Mouse (Mus musculus): ENCODE results near the gene Wdr91. TPM values are rescaled to one million over a fixed set of nuclear protein-coding genes. Genes with fewer than 3 reads are reported as not detected.

The Wdr91 gene
- polyA plus RNA-seq, 1 experiment: 4.7 TPM

DNA sequence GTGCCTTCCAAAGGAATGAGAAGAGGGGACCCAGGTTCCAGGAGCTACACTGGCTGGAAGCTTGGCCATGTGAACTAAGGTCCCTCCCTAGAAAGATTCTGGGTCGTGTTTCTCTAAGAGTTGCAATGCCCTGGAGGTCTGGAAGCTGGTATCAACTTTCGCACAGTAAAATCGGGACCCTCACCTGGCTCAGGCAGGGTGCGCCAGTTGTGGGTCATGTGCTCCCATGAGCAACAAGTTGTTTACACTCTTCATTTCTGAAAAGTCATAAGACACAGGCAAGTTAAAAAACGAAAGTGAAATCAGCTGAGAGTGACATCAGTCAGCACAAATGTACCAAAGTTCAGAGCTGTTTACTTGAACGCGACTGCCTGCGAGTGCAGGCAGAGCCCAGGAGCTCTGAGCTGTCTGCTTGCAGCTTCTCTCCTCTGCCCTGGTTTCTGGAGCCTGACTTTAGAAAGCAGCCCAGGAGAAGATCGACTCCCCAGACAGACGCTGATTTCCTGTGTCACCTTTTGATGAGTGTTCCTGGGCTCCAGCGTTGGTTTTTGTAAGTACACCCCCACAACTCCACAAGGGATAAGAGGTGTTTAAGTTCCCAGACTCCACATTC is 47.8 kb downstream of the Wdr91 start, which contains the start of gene Tmem140:
Gene Tmem140 (plus strand): TSS at position 356 of the 613 bp plus-strand sequence.
- WGBS: 3% methylated on average over 11 of the region's 11 CpGs
- no peak for TF ChIP-seq CTCF (IDR thresholded peaks at IDR 0.05; ENCODE audit: extremely low read depth, insufficient read length, insufficient replicate concordance, low read depth, low read length)
- peak; percentile 94 for TF ChIP-seq POLR2A (IDR thresholded peaks at IDR 0.05; ENCODE audit: low read depth, low read length)
- peak within 1 kb of the TSS; percentile 73 for H3K4me3 ChIP-seq (ENCODE audit: low read depth, low read length)
- H3K27ac ChIP-seq (ENCODE audit: insufficient read depth, low read depth, low read length): peak within 1 kb of the TSS; percentile 93
- H3K4me1 ChIP-seq (ENCODE audit: control insufficient read depth, insufficient read depth, insufficient read length, low read length): peaks cover 22% of the 10 kb centered on the region
- H3K27me3 ChIP-seq (ENCODE audit: control insufficient read depth, insufficient read depth, low read length): no peaks in the 10 kb centered on the region
- H3K36me3 ChIP-seq (ENCODE audit: control insufficient read depth, insufficient read depth, low read length): no peaks in the 10 kb centered on the region; the same call in 1 of the 2 replicates

DNA sequence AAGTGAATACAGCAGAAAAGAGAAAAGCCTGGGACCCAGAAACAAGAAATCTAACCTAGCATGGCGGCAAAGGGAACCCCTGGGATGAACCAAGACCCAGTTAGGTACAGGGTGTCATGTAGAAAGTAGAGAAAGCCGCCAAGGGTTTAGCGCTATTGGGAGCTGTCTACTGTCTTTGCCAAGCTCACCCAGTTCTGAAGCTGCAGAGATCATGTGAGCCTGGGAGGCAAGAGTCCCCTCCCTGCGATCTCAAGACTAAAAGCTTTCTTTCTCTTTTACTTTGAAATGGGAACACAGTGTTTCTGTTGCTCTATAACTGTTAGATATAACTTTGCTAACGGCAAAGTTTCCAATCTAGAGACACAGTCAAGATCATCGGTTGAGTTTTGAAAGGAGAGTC is 48.3 kb downstream of the Wdr91 start:
- 54% methylated on average over 6 of the region's 6 CpGs for WGBS
- peak overlapping the region; percentile 73 for H3K4me3 ChIP-seq (ENCODE audit: low read depth, low read length)
- H3K36me3 ChIP-seq (ENCODE audit: control insufficient read depth, insufficient read depth, low read length): no peaks in the 10 kb centered on the region; the same call in 1 of the 2 replicates
- H3K27me3 ChIP-seq (ENCODE audit: control insufficient read depth, insufficient read depth, low read length): no peaks in the 10 kb centered on the region
- no peak for TF ChIP-seq POLR2A (IDR thresholded peaks at IDR 0.05; ENCODE audit: low read depth, low read length)
- TF ChIP-seq CTCF (IDR thresholded peaks at IDR 0.05; ENCODE audit: extremely low read depth, insufficient read length, insufficient replicate concordance, low read depth, low read length): no peak
- peaks cover 21% of the 10 kb centered on the region for H3K4me1 ChIP-seq (ENCODE audit: control insufficient read depth, insufficient read depth, insufficient read length, low read length)
- peak overlapping the region; percentile 93 for H3K27ac ChIP-seq (ENCODE audit: insufficient read depth, low read depth, low read length)

DNA sequence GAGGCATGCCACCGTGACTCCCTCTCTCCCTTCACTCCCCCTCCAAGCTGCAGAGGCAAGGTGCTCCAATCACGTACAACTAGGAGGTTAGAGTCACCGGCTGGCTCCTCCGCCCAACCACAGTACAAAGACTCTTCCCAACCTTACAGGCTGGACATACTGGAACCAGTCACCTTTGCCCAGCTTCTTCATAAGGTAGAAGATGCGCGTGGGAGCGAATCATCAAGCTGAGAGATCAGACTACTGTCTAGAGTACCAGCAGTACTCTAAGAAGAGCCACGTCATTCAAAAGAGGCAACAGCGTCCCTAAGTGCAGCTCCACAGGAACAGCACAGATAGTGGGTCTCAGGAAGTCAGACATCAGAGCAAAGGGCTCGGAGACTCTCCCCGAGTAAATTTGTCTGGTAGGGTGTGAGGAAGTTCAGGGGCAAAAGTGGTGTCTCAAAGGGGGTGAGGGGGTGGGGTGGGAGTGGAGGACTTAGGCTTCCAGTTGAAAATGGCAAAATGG is 49.1 kb downstream of the Wdr91 start:
- H3K4me1 ChIP-seq (ENCODE audit: control insufficient read depth, insufficient read depth, insufficient read length, low read length): peaks cover 14% of the 10 kb centered on the region
- 0 out of 2 replicates have a peak overlapping the region, but pooled peaks have one; percentile 3 for H3K27ac ChIP-seq (ENCODE audit: insufficient read depth, low read depth, low read length)
- TF ChIP-seq CTCF (IDR thresholded peaks at IDR 0.05; ENCODE audit: extremely low read depth, insufficient read length, insufficient replicate concordance, low read depth, low read length) (no peak), POLR2A (IDR thresholded peaks at IDR 0.05; ENCODE audit: low read depth, low read length) (no peak)
- H3K36me3 ChIP-seq (ENCODE audit: control insufficient read depth, insufficient read depth, low read length): no peaks in the 10 kb centered on the region; the same call in 1 of the 2 replicates
- H3K27me3 ChIP-seq (ENCODE audit: control insufficient read depth, insufficient read depth, low read length): no peaks in the 10 kb centered on the region
- H3K4me3 ChIP-seq (ENCODE audit: low read depth, low read length): no peak overlapping the region
- WGBS: 92% methylated on average over 11 of the region's 11 CpGs

DNA sequence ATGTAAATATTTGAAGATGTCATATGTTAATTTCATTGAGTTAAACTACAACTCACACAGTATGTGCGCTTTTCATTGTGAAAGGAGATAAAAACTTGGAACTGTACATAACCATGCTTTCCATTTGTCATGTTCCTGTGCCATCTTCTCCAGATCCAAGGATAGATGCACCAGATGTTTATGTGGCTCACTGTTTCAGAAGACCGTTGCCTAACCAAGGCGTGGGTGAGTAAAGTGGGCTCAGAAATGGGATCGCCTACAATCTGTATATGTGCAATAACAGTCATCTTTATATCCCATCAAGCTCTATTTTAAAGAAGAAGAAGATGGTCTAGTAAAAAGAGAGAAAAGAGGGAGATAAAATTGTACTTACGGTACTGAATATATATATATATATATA is 78.3 kb downstream of the Wdr91 start:
- no peak overlapping the region for H3K4me3 ChIP-seq (ENCODE audit: low read depth, low read length)
- H3K27me3 ChIP-seq (ENCODE audit: control insufficient read depth, insufficient read depth, low read length): no peaks in the 10 kb centered on the region
- 91% methylated on average over 5 of the region's 5 CpGs for WGBS
- H3K27ac ChIP-seq (ENCODE audit: insufficient read depth, low read depth, low read length): no peak overlapping the region
- no peaks in the 10 kb centered on the region for H3K4me1 ChIP-seq (ENCODE audit: control insufficient read depth, insufficient read depth, insufficient read length, low read length)
- TF ChIP-seq CTCF (IDR thresholded peaks at IDR 0.05; ENCODE audit: extremely low read depth, insufficient read length, insufficient replicate concordance, low read depth, low read length): no peak
- no peak for TF ChIP-seq POLR2A (IDR thresholded peaks at IDR 0.05; ENCODE audit: low read depth, low read length)
- H3K36me3 ChIP-seq (ENCODE audit: control insufficient read depth, insufficient read depth, low read length): no peaks in the 10 kb centered on the region

Other genes with a start within 250 kb of the Wdr91 start
- gene Agbl3, start 130.4 kb downstream of the Wdr91 start, polyA plus RNA-seq (2012; rRNA removed): 0.38 and 0.57 TPM in 2 replicates
- gene Tmem140, start 47.7 kb downstream of the Wdr91 start, polyA plus RNA-seq (2012; rRNA removed): 10.3 and 51.1 TPM in 2 replicates
- gene Cyren, start 32.8 kb downstream of the Wdr91 start, polyA plus RNA-seq (2012; rRNA removed): 1.4 and 1.6 TPM in 2 replicates
- gene Stra8, start 9.3 kb upstream of the Wdr91 start, polyA plus RNA-seq (2012; rRNA removed): not detected in 2 replicates
- 76.2 and 221 TPM in 2 replicates for gene Slc23a4, start 77.5 kb upstream of the Wdr91 start, polyA plus RNA-seq (2012; rRNA removed)
- gene Cnot4, start 222.8 kb upstream of the Wdr91 start, polyA plus RNA-seq (2012; rRNA removed): 2.1 and 5.3 TPM in 2 replicates